Mouse (Mus musculus) NIH3T3 (cell line): ENCODE results near the gene Cd81.

Experiments
- DNase-seq: peaks from one replicate; pipeline ENCODE4 v3.0.0-alpha.2; 2012; ENCODE audit warnings: low read depth

Gene Cd81

DNA sequence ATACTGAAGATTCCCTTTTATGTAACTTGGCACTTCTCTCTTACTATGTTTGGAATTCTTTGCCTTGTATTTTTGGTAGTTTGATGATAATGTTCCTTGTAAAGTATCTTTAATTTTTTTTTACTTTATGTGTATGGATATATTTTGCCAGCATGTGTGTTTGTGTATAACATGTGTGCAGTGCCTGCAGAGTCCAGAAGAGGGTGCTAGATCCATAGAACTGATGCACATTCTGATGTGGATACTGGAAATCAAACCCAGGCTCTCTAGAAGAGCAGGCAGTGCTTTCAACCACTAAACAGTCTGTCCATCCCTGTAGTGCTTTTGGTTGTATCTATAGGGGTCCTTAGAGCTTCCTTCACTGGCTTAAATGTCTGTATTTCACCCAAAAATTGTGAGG lies 62.2 kb downstream of the Cd81 start:
- DNase-seq: no peak

DNA sequence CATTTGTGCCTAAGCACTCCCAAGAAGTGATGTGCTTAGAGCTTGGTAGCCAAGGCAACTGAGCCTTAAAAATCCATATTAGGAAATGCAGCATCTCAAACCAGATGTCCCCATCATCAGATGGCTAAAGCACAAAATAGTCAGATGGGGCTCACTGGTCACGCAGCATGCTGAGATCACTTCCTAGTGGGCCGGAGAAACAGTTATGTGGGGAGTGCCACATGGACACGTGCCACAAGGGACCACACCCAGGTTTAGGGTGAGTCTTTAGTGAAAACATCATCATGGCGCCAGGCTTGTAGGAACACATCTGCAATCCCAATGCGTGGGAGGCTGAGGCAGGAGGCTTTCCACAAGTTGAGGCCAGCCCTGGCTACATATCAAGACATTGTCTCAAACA lies 64.0 kb downstream of the Cd81 start:
- no peak for DNase-seq
